3 mouse cellular contexts compared by ENCODE assay signal in genomic region chr11:119245543-119245942, GRCm38 (mm10).
TF ChIP-seq lines count a peak whose summit lies in the region.

No protein-coding gene starts in this region.

TF ChIP-seq in CH12.LX, 34 proteins besides CTCF, POLR2A, EP300 and RAD21:
- peak; percentile 53; the same call in 1 of the 2 replicates for TF ChIP-seq ZNF384 (IDR thresholded peaks at IDR 0.05; ENCODE audit: low read depth, low read length)

TF ChIP-seq in ES-E14, 5 proteins besides CTCF, POLR2A, EP300 and RAD21:
- TF ChIP-seq ZNF384 (IDR thresholded peaks at IDR 0.05; ENCODE audit: low read depth, low read length): peak; percentile 77; the same call in 1 of the 2 replicates

TF ChIP-seq in MEL, 35 proteins besides CTCF, POLR2A, EP300 and RAD21:
- TF ChIP-seq ZNF384 (IDR thresholded peaks at IDR 0.05; ENCODE audit: low read depth, low read length): peak; percentile 87
